Mouse (Mus musculus): ENCODE results near the gene Gpkow. TPM values are rescaled to one million over a fixed set of nuclear protein-coding genes. Genes with fewer than 3 reads are reported as not detected.
A peak's percentile ranks its signal among the peaks of the same experiment; 100 is the strongest.

Gene Gpkow
- polyA plus RNA-seq, 1 experiment: 15.7 TPM

GRCm38 (mm10) chrX:7728922-7729265 is 32.0 kb downstream of the Gpkow start:
- H3K4me3 ChIP-seq (ENCODE audit: insufficient read depth, poor library complexity, severe bottlenecking): peak overlapping the region; percentile 45
- no peaks in the 10 kb centered on the region for H3K79me3 ChIP-seq (ENCODE audit: low read depth)
- H3K27me3 ChIP-seq (ENCODE audit: control insufficient read depth, insufficient read depth, insufficient read length): no peaks in the 10 kb centered on the region
- H3ac ChIP-seq (ENCODE audit: control insufficient read depth, insufficient read length, low read depth): peak overlapping the region; percentile 76
- H3K36me3 ChIP-seq (ENCODE audit: control insufficient read depth, insufficient read depth): no peaks in the 10 kb centered on the region
- TF ChIP-seq MYOG (IDR thresholded peaks at IDR 0.05; ENCODE audit: control insufficient read depth, extremely low read depth, insufficient read length) (no peak), MYOD1 (IDR thresholded peaks at IDR 0.05; ENCODE audit: control insufficient read depth, insufficient read length, low read depth) (no peak)
- H3K79me2 ChIP-seq (ENCODE audit: control insufficient read depth, insufficient read depth): no peaks in the 10 kb centered on the region

- no peaks in the 10 kb centered on the region for H3K36me3 ChIP-seq (ENCODE audit: control insufficient read depth, insufficient read depth)
- TF ChIP-seq FOSL1 (IDR thresholded peaks at IDR 0.05; ENCODE audit: insufficient read depth, low read length, poor library complexity, severe bottlenecking) (no peak), CTCF (IDR thresholded peaks at IDR 0.05; ENCODE audit: control insufficient read depth, insufficient read depth, insufficient read length) (no peak)
- H3K79me3 ChIP-seq (ENCODE audit: low read depth): no peaks in the 10 kb centered on the region
- no peaks in the 10 kb centered on the region for H3K27me3 ChIP-seq (ENCODE audit: control insufficient read depth, insufficient read depth, insufficient read length)
- H3K79me2 ChIP-seq (ENCODE audit: control insufficient read depth, insufficient read depth): no peaks in the 10 kb centered on the region
- no peak overlapping the region for H3K4me3 ChIP-seq (ENCODE audit: insufficient read depth, poor library complexity, severe bottlenecking)
- no peak overlapping the region for H3ac ChIP-seq (ENCODE audit: control insufficient read depth, insufficient read length, low read depth)
Measured at GRCm38 (mm10) chrX:7733571-7734156, 36.7 kb downstream of the Gpkow start.

GRCm38 (mm10) chrX:7739336-7740081 is 42.6 kb downstream of the Gpkow start:
- H3K27me3 ChIP-seq (ENCODE audit: control insufficient read depth, insufficient read depth, insufficient read length): no peaks in the 10 kb centered on the region
- no peaks in the 10 kb centered on the region for H3K79me3 ChIP-seq (ENCODE audit: low read depth)
- TF ChIP-seq MYOG (IDR thresholded peaks at IDR 0.05; ENCODE audit: control insufficient read depth, extremely low read depth, insufficient read length): no peak
- H3K79me2 ChIP-seq (ENCODE audit: control insufficient read depth, insufficient read depth): no peaks in the 10 kb centered on the region
- H3ac ChIP-seq (ENCODE audit: control insufficient read depth, insufficient read length, low read depth): no peak overlapping the region
- no peaks in the 10 kb centered on the region for H3K36me3 ChIP-seq (ENCODE audit: control insufficient read depth, insufficient read depth)
- no peak overlapping the region for H3K4me3 ChIP-seq (ENCODE audit: insufficient read depth, poor library complexity, severe bottlenecking)

- H3K4me3 ChIP-seq (ENCODE audit: insufficient read depth, poor library complexity, severe bottlenecking): no peak overlapping the region
- TF ChIP-seq MYOD1 (IDR thresholded peaks at IDR 0.05; ENCODE audit: control insufficient read depth, insufficient read length, low read depth): no peak
- no peak for TF ChIP-seq CTCF (IDR thresholded peaks at IDR 0.05; ENCODE audit: control insufficient read depth, insufficient read depth, insufficient read length)
- TF ChIP-seq USF1 (IDR thresholded peaks at IDR 0.05; ENCODE audit: low read depth): no peak
- TF ChIP-seq MAX (IDR thresholded peaks at IDR 0.05): no peak
- TF ChIP-seq FOSL1 (IDR thresholded peaks at IDR 0.05; ENCODE audit: insufficient read depth, low read length, poor library complexity, severe bottlenecking): no peak
- no peak for TF ChIP-seq MYOG (IDR thresholded peaks at IDR 0.05; ENCODE audit: control insufficient read depth, extremely low read depth, insufficient read length)
- TF ChIP-seq CEBPB (IDR thresholded peaks at IDR 0.05; ENCODE audit: low read depth): no peak
- H3K27me3 ChIP-seq (ENCODE audit: control insufficient read depth, insufficient read depth, insufficient read length): no peaks in the 10 kb centered on the region
- H3ac ChIP-seq (ENCODE audit: control insufficient read depth, insufficient read length, low read depth): no peak overlapping the region
- H3K79me2 ChIP-seq (ENCODE audit: control insufficient read depth, insufficient read depth): no peaks in the 10 kb centered on the region
- no peaks in the 10 kb centered on the region for H3K36me3 ChIP-seq (ENCODE audit: control insufficient read depth, insufficient read depth)
- H3K79me3 ChIP-seq (ENCODE audit: low read depth): no peaks in the 10 kb centered on the region
Measured at GRCm38 (mm10) chrX:7740082-7740819, 43.3 kb downstream of the Gpkow start.

GRCm38 (mm10) chrX:7741103-7741502 is 44.2 kb downstream of the Gpkow start:
- H3K4me3 ChIP-seq (ENCODE audit: insufficient read depth, poor library complexity, severe bottlenecking): no peak overlapping the region
- no peak for TF ChIP-seq FOSL1 (IDR thresholded peaks at IDR 0.05; ENCODE audit: insufficient read depth, low read length, poor library complexity, severe bottlenecking)
- no peak for TF ChIP-seq MAX (IDR thresholded peaks at IDR 0.05)
- no peak for TF ChIP-seq USF1 (IDR thresholded peaks at IDR 0.05; ENCODE audit: low read depth)
- no peak for TF ChIP-seq MYOG (IDR thresholded peaks at IDR 0.05; ENCODE audit: control insufficient read depth, extremely low read depth, insufficient read length)
- no peak for TF ChIP-seq CTCF (IDR thresholded peaks at IDR 0.05; ENCODE audit: control insufficient read depth, insufficient read depth, insufficient read length)

GRCm38 (mm10) chrX:7743470-7743869 is 46.5 kb downstream of the Gpkow start:
- no peaks in the 10 kb centered on the region for H3K27me3 ChIP-seq (ENCODE audit: control insufficient read depth, insufficient read depth, insufficient read length)
- TF ChIP-seq FOSL1 (IDR thresholded peaks at IDR 0.05; ENCODE audit: insufficient read depth, low read length, poor library complexity, severe bottlenecking) (no peak), MYOD1 (IDR thresholded peaks at IDR 0.05; ENCODE audit: control insufficient read depth, insufficient read length, low read depth) (no peak), CTCF (IDR thresholded peaks at IDR 0.05; ENCODE audit: control insufficient read depth, insufficient read depth, insufficient read length) (no peak), USF1 (IDR thresholded peaks at IDR 0.05; ENCODE audit: low read depth) (no peak), CEBPB (IDR thresholded peaks at IDR 0.05; ENCODE audit: low read depth) (no peak), MYOG (IDR thresholded peaks at IDR 0.05; ENCODE audit: control insufficient read depth, extremely low read depth, insufficient read length) (no peak), MAX (IDR thresholded peaks at IDR 0.05) (no peak)
- H3ac ChIP-seq (ENCODE audit: control insufficient read depth, insufficient read length, low read depth): no peak overlapping the region
- no peak overlapping the region for H3K4me3 ChIP-seq (ENCODE audit: insufficient read depth, poor library complexity, severe bottlenecking)
- H3K79me2 ChIP-seq (ENCODE audit: control insufficient read depth, insufficient read depth): no peaks in the 10 kb centered on the region
- peaks cover under 1% of the 10 kb centered on the region for H3K79me3 ChIP-seq (ENCODE audit: low read depth)
- no peaks in the 10 kb centered on the region for H3K36me3 ChIP-seq (ENCODE audit: control insufficient read depth, insufficient read depth)

More at GRCm38 (mm10) chrX:7741103-7741502, 44.2 kb downstream of the Gpkow start:
- Histone ChIP-seq H3K36me3 (ENCODE audit: control insufficient read depth, insufficient read depth) (no peaks in the 10 kb centered on the region), H3ac (ENCODE audit: control insufficient read depth, insufficient read length, low read depth) (no peak overlapping the region), H3K79me3 (ENCODE audit: low read depth) (no peaks in the 10 kb centered on the region), H3K27me3 (ENCODE audit: control insufficient read depth, insufficient read depth, insufficient read length) (no peaks in the 10 kb centered on the region), H3K79me2 (ENCODE audit: control insufficient read depth, insufficient read depth) (no peaks in the 10 kb centered on the region)

Data from C2C12 (cell line).